Mouse (Mus musculus) liver, embryonic 14.5 days (tissue): ENCODE data around the gene Axdnd1.

Experiments
- CTCF ChIP-seq: IDR thresholded peaks from 2 replicates; pipeline ENCODE4 v1.5.1; 2016; ENCODE audit warnings: antibody characterized with exemption, low read depth, control low read depth
- EP300 ChIP-seq: IDR thresholded peaks from 2 replicates; pipeline ENCODE4 v1.6.1; 2016; ENCODE audit warnings: antibody characterized with exemption, low read depth

DNA sequence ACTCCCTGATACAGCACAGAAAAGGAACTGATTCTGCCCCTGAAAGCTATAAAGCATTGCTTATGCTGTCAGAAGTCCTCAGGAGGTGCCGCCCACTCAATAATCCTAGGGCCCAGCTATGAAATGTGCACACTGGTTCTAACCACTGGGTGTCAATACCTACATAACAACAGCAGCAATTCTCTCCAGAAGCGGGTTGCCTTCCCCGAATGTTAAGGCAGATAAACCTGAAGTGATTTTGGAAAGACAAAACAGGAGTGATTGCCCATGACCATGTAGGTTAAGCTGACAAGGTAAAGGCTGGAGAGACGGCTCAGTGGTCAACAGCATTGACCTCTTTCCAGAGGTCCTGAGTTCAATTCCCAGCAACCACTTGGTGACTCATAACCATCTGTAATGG lies 4.8 kb upstream of the Axdnd1 start:
- TF ChIP-seq CTCF = no peak
- TF ChIP-seq EP300 = no peak
